Mouse (Mus musculus) hindbrain, embryonic 10.5 days (tissue): ENCODE measurements around the gene Fxyd7. TPM values are rescaled to one million over a fixed set of nuclear protein-coding genes. Genes with fewer than 3 reads are reported as not detected.

ENCODE experiments used
- DNase-seq: peaks from one replicate; pipeline ENCODE4 v3.0.0-alpha.2; 2017; ENCODE audit warnings: low spot score
- H3K27ac ChIP-seq: fragments of 300-500 bp; sonication (generic); 2 replicates; pipeline ENCODE4 v1.5.1; 2016; ENCODE audit warnings: mild to moderate bottlenecking, moderate library complexity
- H3K27me3 ChIP-seq: fragments of 300-500 bp; sonication (generic); 2 replicates; pipeline ENCODE4 v1.6.1; 2016; ENCODE audit warnings: mild to moderate bottlenecking; ENCODE audit not compliant: poor library complexity, insufficient read depth, severe bottlenecking
- H3K36me3 ChIP-seq: fragments of 300-500 bp; sonication (generic); 2 replicates; pipeline ENCODE4 v1.6.1; 2016; ENCODE audit warnings: mild to moderate bottlenecking, moderate library complexity
- H3K4me1 ChIP-seq: fragments of 300-500 bp; sonication (generic); replicated peaks from 2 replicates; pipeline ENCODE4 v1.6.1; 2016; ENCODE audit warnings: mild to moderate bottlenecking
- H3K4me3 ChIP-seq: fragments of 300-500 bp; sonication (generic); 2 replicates; pipeline ENCODE4 v1.5.1; 2016; ENCODE audit warnings: mild to moderate bottlenecking, moderate library complexity
- H3K9me3 ChIP-seq: fragments of 300-500 bp; sonication (generic); 2 replicates; pipeline ENCODE4 v1.6.1; 2016; ENCODE audit warnings: mild to moderate bottlenecking, moderate library complexity
- WGBS: fragments of 180-500 bp; shearing (Covaris S2); methylation state at CpG from one replicate; pipeline ENCODE4 v1.1.7; 2016; 5-methylcytosine and 5-hydroxymethylcytosine counted together
- polyA plus RNA-seq: library from polyadenylated mRNA; unstranded; fragments of >200 nt; fragmentation: Nextera tagmentation; extraction: Ambion mirVana; gene quantifications from 2 replicates; pipeline ENCODE4 v1.2.1, GENCODE M21; 2016

Gene Fxyd7
- polyA plus RNA-seq, 1 experiment from 2014 or later: 7.6 TPM

- peaks cover 71% of the 10 kb centered on the region for H3K4me1 ChIP-seq
- no peaks in the 10 kb centered on the region for H3K9me3 ChIP-seq
- peak overlapping the region; percentile 84 for H3K27ac ChIP-seq
- H3K27me3 ChIP-seq: peaks cover 47% of the 10 kb centered on the region
- H3K36me3 ChIP-seq: no peaks in the 10 kb centered on the region
- WGBS: 4% methylated on average over 10 of the region's 10 CpGs
- peak overlapping the region; percentile 28 for H3K4me3 ChIP-seq
- DNase-seq: peak; percentile 58
Measured at GRCm38 (mm10) chr7:31055354-31055824, 4.1 kb upstream of the Fxyd7 start.

GRCm38 (mm10) chr7:31054661-31055320 is 3.5 kb upstream of the Fxyd7 start:
- H3K4me3 ChIP-seq: peak overlapping the region; percentile 28; the same call in 1 of the 2 replicates
- peak overlapping the region; percentile 84 for H3K27ac ChIP-seq
- peaks cover 71% of the 10 kb centered on the region for H3K4me1 ChIP-seq
- 37% methylated on average over 11 of the region's 11 CpGs for WGBS
- H3K27me3 ChIP-seq: peaks cover 53% of the 10 kb centered on the region
- DNase-seq: no peak
- H3K9me3 ChIP-seq: no peaks in the 10 kb centered on the region
- no peaks in the 10 kb centered on the region for H3K36me3 ChIP-seq

- WGBS: 34% methylated on average over 10 of the region's 10 CpGs
- no peaks in the 10 kb centered on the region for H3K36me3 ChIP-seq
- peaks cover 61% of the 10 kb centered on the region for H3K27me3 ChIP-seq
- no peak overlapping the region for H3K4me3 ChIP-seq
- H3K4me1 ChIP-seq: peaks cover 68% of the 10 kb centered on the region
- H3K27ac ChIP-seq: no peak overlapping the region
- H3K9me3 ChIP-seq: no peaks in the 10 kb centered on the region
- DNase-seq: no peak
Measured at GRCm38 (mm10) chr7:31053882-31054447, 2.7 kb upstream of the Fxyd7 start.

- WGBS: 1% methylated on average over 34 of the region's 34 CpGs
Measured at GRCm38 (mm10) chr7:31052636-31053434, 1.6 kb upstream of the Fxyd7 start.

GRCm38 (mm10) chr7:31052251-31052635 is 976 bp upstream of the Fxyd7 start:
- WGBS: 2% methylated on average over 22 of the region's 22 CpGs
- Histone ChIP-seq H3K27ac (no peak overlapping the region), H3K9me3 (no peaks in the 10 kb centered on the region), H3K4me3 (peak overlapping the region; percentile 33), H3K36me3 (no peaks in the 10 kb centered on the region), H3K27me3 (peaks cover 78% of the 10 kb centered on the region), H3K4me1 (peaks cover 68% of the 10 kb centered on the region)
- DNase-seq: no peak

More at GRCm38 (mm10) chr7:31052636-31053434, 1.6 kb upstream of the Fxyd7 start:
- peak; percentile 51 for DNase-seq
- no peaks in the 10 kb centered on the region for H3K36me3 ChIP-seq
- peaks cover 68% of the 10 kb centered on the region for H3K4me1 ChIP-seq
- peak overlapping the region; percentile 33 for H3K4me3 ChIP-seq
- peaks cover 72% of the 10 kb centered on the region for H3K27me3 ChIP-seq
- no peak overlapping the region; the same call in 1 of the 2 replicates for H3K27ac ChIP-seq
- no peaks in the 10 kb centered on the region for H3K9me3 ChIP-seq

- no peak overlapping the region for H3K27ac ChIP-seq
- DNase-seq: no peak
- no peaks in the 10 kb centered on the region for H3K9me3 ChIP-seq
- H3K4me1 ChIP-seq: peaks cover 66% of the 10 kb centered on the region
- no peaks in the 10 kb centered on the region for H3K36me3 ChIP-seq
- H3K4me3 ChIP-seq: peak overlapping the region; percentile 33; the same call in 1 of the 2 replicates
- peaks cover 86% of the 10 kb centered on the region for H3K27me3 ChIP-seq
- 5% methylated on average over 9 of the region's 9 CpGs for WGBS
Measured at GRCm38 (mm10) chr7:31050921-31051320, 346 bp downstream of the Fxyd7 start.

- H3K27ac ChIP-seq: no peak overlapping the region
- H3K4me1 ChIP-seq: peaks cover 62% of the 10 kb centered on the region
- H3K9me3 ChIP-seq: no peaks in the 10 kb centered on the region
- peaks cover 86% of the 10 kb centered on the region for H3K27me3 ChIP-seq
- peak overlapping the region; percentile 38; the same call in 1 of the 2 replicates for H3K4me3 ChIP-seq
- 5% methylated on average over 6 of the region's 6 CpGs for WGBS
- no peak for DNase-seq
- no peaks in the 10 kb centered on the region for H3K36me3 ChIP-seq
Measured at GRCm38 (mm10) chr7:31050487-31050886, 780 bp downstream of the Fxyd7 start.

- no peaks in the 10 kb centered on the region for H3K9me3 ChIP-seq
- 0 out of 2 replicates have a peak overlapping the region, but pooled peaks have one; percentile 23 for H3K27ac ChIP-seq
- H3K36me3 ChIP-seq: no peaks in the 10 kb centered on the region
- DNase-seq: no peak
- peaks cover 55% of the 10 kb centered on the region for H3K4me1 ChIP-seq
- peak overlapping the region; percentile 38 for H3K4me3 ChIP-seq
- H3K27me3 ChIP-seq: peaks cover 89% of the 10 kb centered on the region
- WGBS: under 1% methylated on average over 12 of the region's 15 CpGs
Measured at GRCm38 (mm10) chr7:31049846-31050281, 1.4 kb downstream of the Fxyd7 start.

GRCm38 (mm10) chr7:31049135-31049845 is 2.0 kb downstream of the Fxyd7 start:
- no peaks in the 10 kb centered on the region for H3K36me3 ChIP-seq
- H3K4me1 ChIP-seq: peaks cover 50% of the 10 kb centered on the region
- no peak overlapping the region for H3K27ac ChIP-seq
- H3K9me3 ChIP-seq: no peaks in the 10 kb centered on the region
- no peak for DNase-seq
- 24% methylated on average over 5 of the region's 5 CpGs for WGBS
- peaks cover 89% of the 10 kb centered on the region for H3K27me3 ChIP-seq
- H3K4me3 ChIP-seq: peak overlapping the region; percentile 38; the same call in 1 of the 2 replicates

- Histone ChIP-seq H3K4me1 (peaks cover 14% of the 10 kb centered on the region), H3K4me3 (peak within 1 kb of the TSS; percentile 42), H3K9me3 (no peaks in the 10 kb centered on the region), H3K36me3 (no peaks in the 10 kb centered on the region), H3K27ac (peak within 1 kb of the TSS; percentile 40), H3K27me3 (peaks cover 64% of the 10 kb centered on the region)
- no peak for DNase-seq
- 40% methylated on average over 10 of the region's 10 CpGs for WGBS
Measured at GRCm38 (mm10) chr7:31042431-31042910, 8.8 kb downstream of the Fxyd7 start, which contains the start of gene Fxyd5. TSS of gene Fxyd5 (minus strand) at chr7:31042481.

- H3K36me3 ChIP-seq: no peaks in the 10 kb centered on the region
- no peak for DNase-seq
- H3K4me1 ChIP-seq: peaks cover 14% of the 10 kb centered on the region
- peak overlapping the region; percentile 40 for H3K27ac ChIP-seq
- peaks cover 57% of the 10 kb centered on the region for H3K27me3 ChIP-seq
- 4% methylated on average over 28 of the region's 28 CpGs for WGBS
- H3K9me3 ChIP-seq: no peaks in the 10 kb centered on the region
- peak overlapping the region; percentile 42 for H3K4me3 ChIP-seq
Measured at GRCm38 (mm10) chr7:31041662-31042315, 9.5 kb downstream of the Fxyd7 start.
